Mouse (Mus musculus) stomach, embryonic 14.5 days (tissue): ENCODE results near the gene Gm21149. TPM values are rescaled to one million over a fixed set of nuclear protein-coding genes. Genes with fewer than 3 reads are reported as not detected.
A peak's percentile ranks its signal among the peaks of the same experiment; 100 is the strongest.
"Not testable (repeated sequence)": the region's sequence is repeated elsewhere in the genome, so short reads cannot be mapped to it uniquely, and the experiment has no call there.

Experiments
- ATAC-seq: fragments of 200-750 bp; cut with Nextera tagmentation; 2 replicates; pipeline ENCODE4 v1.8.0; 2017; ENCODE audit warnings: low read depth, moderate TSS enrichment; ENCODE audit not compliant: insufficient number of reproducible peaks, insufficient read depth, low FRiP score
- H3K27ac ChIP-seq: fragments of 300-500 bp; sonication (generic); 2 replicates; pipeline ENCODE4 v1.5.1; 2014; ENCODE audit warnings: mild to moderate bottlenecking, low read length, moderate library complexity, mixed read lengths
- H3K27me3 ChIP-seq: fragments of 300-500 bp; sonication (generic); 2 replicates; pipeline ENCODE4 v1.6.1; 2014; ENCODE audit warnings: low read length, control low read depth, mixed read lengths; ENCODE audit not compliant: control insufficient read depth, insufficient read depth
- H3K36me3 ChIP-seq: fragments of 300-500 bp; sonication (generic); 2 replicates; pipeline ENCODE4 v1.6.1; 2014; ENCODE audit warnings: mild to moderate bottlenecking, control low read depth, low read length, moderate library complexity, mixed read lengths; ENCODE audit not compliant: control insufficient read depth, insufficient read depth
- H3K4me1 ChIP-seq: fragments of 300-500 bp; sonication (generic); 2 replicates; pipeline ENCODE4 v1.6.1; 2014; ENCODE audit warnings: low read length, control low read depth, mixed read lengths; ENCODE audit not compliant: control insufficient read depth, insufficient read depth
- H3K4me2 ChIP-seq: fragments of 300-500 bp; sonication (generic); replicated peaks from 2 replicates; pipeline ENCODE4 v1.6.1; 2014; ENCODE audit warnings: low read depth, low read length, control low read depth
- H3K4me3 ChIP-seq: fragments of 300-500 bp; sonication (generic); 2 replicates; pipeline ENCODE4 v1.5.1; 2014; ENCODE audit warnings: low read depth, low read length, control low read depth
- H3K9ac ChIP-seq: fragments of 300-500 bp; sonication (generic); replicated peaks from 2 replicates; pipeline ENCODE4 v1.6.1; 2014; ENCODE audit warnings: low read depth, mild to moderate bottlenecking, control low read depth, low read length, moderate library complexity, mixed read lengths
- H3K9me3 ChIP-seq: fragments of 300-500 bp; sonication (generic); 2 replicates; pipeline ENCODE4 v1.6.1; 2016; ENCODE audit warnings: low read depth, low read length, control low read depth; ENCODE audit not compliant: control insufficient read depth
- WGBS: fragments of 180-500 bp; shearing (Covaris S2); extraction: QIAGEN DNeasy Blood & Tissue Kit; methylation state at CpG from one replicate; pipeline ENCODE4 v1.1.7; 2014; 5-methylcytosine and 5-hydroxymethylcytosine counted together
- polyA plus RNA-seq: library from polyadenylated mRNA; unstranded; fragments of >200 nt; fragmentation: Nextera tagmentation; extraction: Ambion mirVana; gene quantifications from 2 replicates; pipeline ENCODE4 v1.2.1, GENCODE M21; 2014

Gene Gm21149
- polyA plus RNA-seq, 1 experiment from 2014 or later, result not detected

GRCm38 (mm10) chr5:15507757-15508459 is 31.6 kb upstream of the Gm21149 start:
- H3K27ac ChIP-seq, H3K9me3 ChIP-seq, H3K4me1 ChIP-seq, H3K36me3 ChIP-seq, H3K4me2 ChIP-seq, H3K9ac ChIP-seq, H3K27me3 ChIP-seq, H3K4me3 ChIP-seq: not testable (repeated sequence)
- 62% methylated on average over 6 of the region's 6 CpGs for WGBS
- ATAC-seq, result peak; percentile 86

- H3K4me3 ChIP-seq, result no peak overlapping the region
- H3K9me3 ChIP-seq, result peaks cover 9% of the 10 kb centered on the region
- WGBS, result 75% methylated on average over 3 of the region's 3 CpGs
- H3K27ac ChIP-seq, result no peak overlapping the region
- H3K36me3 ChIP-seq, result no peaks in the 10 kb centered on the region
- no peak for ATAC-seq
- no peak overlapping the region for H3K4me2 ChIP-seq
- no peaks in the 10 kb centered on the region for H3K4me1 ChIP-seq
- H3K9ac ChIP-seq, result no peak overlapping the region
- no peaks in the 10 kb centered on the region for H3K27me3 ChIP-seq
Observed at GRCm38 (mm10) chr5:15507309-15507619, 30.9 kb upstream of the Gm21149 start.

- no peaks in the 10 kb centered on the region for H3K36me3 ChIP-seq
- H3K4me3 ChIP-seq, result no peak overlapping the region
- ATAC-seq, result peak; percentile 76; the same call in 1 of the 2 replicates
- no peak overlapping the region for H3K27ac ChIP-seq
- H3K4me1 ChIP-seq, result no peaks in the 10 kb centered on the region
- peaks cover 7% of the 10 kb centered on the region for H3K9me3 ChIP-seq
- H3K27me3 ChIP-seq, result no peaks in the 10 kb centered on the region
- 44% methylated on average over 16 of the region's 16 CpGs for WGBS
- 0 out of 2 replicates have a peak overlapping the region, but pooled peaks have one; percentile 3 for H3K4me2 ChIP-seq
- H3K9ac ChIP-seq, result no peak overlapping the region
Observed at GRCm38 (mm10) chr5:15506575-15507308, 30.4 kb upstream of the Gm21149 start.

DNA sequence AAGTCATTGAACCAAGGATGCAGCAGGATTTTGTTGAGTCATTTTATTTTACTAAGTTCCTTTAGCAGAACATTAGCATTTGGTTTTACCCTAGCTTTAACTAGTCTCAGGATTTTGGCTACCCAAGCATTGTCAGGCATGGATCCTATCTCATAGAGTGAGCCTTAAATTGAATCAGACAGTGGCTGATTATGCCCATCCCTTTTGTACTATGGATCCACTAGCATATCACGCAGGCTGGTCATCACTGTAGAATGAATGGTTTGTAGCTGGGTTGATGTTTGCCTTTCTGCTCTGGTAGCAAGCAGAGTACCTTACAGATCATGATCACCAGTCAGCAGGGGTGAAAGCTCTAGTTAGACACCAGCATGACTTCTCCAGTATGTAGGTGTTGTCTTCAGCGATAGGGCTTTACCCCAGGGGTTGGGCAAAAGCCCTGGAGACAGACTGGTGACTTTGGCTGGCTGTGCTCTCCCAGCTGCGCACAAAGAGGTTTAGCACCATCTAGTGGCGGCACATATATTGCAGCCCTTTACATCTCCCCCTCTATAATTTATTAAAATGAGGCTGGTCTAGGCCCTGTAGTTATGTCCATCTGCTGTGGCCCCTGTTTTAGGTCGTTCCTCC is 22.6 kb upstream of the Gm21149 start:
- H3K4me3 ChIP-seq, H3K4me1 ChIP-seq, H3K27me3 ChIP-seq, H3K4me2 ChIP-seq, H3K9me3 ChIP-seq, H3K36me3 ChIP-seq, H3K27ac ChIP-seq, H3K9ac ChIP-seq: not testable (repeated sequence)
- 35% methylated on average over 5 of the region's 5 CpGs for WGBS
- peak; percentile 87 for ATAC-seq

GRCm38 (mm10) chr5:15498350-15498749 is 22.0 kb upstream of the Gm21149 start:
- 73% methylated on average over 3 of the region's 3 CpGs for WGBS
- not testable (repeated sequence) for H3K9ac ChIP-seq, H3K9me3 ChIP-seq, H3K27me3 ChIP-seq, H3K4me1 ChIP-seq, H3K4me2 ChIP-seq, H3K4me3 ChIP-seq, H3K27ac ChIP-seq, H3K36me3 ChIP-seq
- 0 out of 2 replicates have a peak, but pooled peaks have one; percentile 33 for ATAC-seq

DNA sequence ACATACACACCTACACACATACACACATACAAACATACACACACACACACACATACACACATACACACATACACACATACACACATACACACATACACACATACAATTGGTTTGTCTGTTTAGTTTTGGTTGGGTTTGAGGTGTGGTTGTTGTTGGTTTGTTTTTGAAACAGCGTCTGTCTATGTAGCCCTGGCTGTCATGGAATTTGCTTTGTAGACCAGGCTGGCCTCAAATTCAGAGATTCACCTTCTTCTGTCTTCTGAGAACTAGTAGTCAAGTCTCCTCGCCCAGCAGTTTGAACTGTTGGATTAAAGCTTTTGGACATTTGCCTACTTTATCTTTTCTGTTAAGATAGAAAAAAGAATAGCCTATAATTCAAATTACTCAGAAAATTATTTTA is 14.6 kb upstream of the Gm21149 start:
- ATAC-seq, result 0 out of 2 replicates have a peak, but pooled peaks have one; percentile 58
- H3K36me3 ChIP-seq, H3K9me3 ChIP-seq, H3K27me3 ChIP-seq, H3K4me2 ChIP-seq, H3K4me1 ChIP-seq, H3K27ac ChIP-seq, H3K4me3 ChIP-seq, H3K9ac ChIP-seq: not testable (repeated sequence)
- WGBS, result 53% methylated on average over 2 of the region's 2 CpGs

DNA sequence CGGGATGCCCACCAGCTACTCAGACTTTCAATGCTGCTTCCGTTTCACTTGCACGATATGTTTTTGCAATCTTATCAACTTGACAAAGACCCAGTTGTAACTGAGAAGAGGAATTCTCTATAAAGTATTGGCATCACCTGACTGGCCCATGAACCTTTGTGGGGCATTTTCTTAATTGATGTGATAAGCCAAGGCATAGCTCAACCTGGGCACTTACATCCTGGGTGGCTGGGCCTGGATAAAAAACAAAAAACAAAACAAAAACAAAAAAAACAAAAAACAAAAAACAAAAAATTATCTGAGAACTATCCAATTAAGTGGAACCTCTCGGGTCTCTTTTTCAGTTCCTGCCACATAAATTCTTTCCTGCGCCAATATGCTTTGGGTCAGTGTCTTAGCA is 12.4 kb upstream of the Gm21149 start:
- Histone ChIP-seq H3K4me2 (no peak overlapping the region), H3K9me3 (no peaks in the 10 kb centered on the region; the same call in 1 of the 2 replicates), H3K4me3 (no peak overlapping the region), H3K4me1 (no peaks in the 10 kb centered on the region), H3K36me3 (no peaks in the 10 kb centered on the region), H3K27me3 (no peaks in the 10 kb centered on the region), H3K9ac (no peak overlapping the region), H3K27ac (no peak overlapping the region)
- peak; percentile 75; the same call in 1 of the 2 replicates for ATAC-seq
- WGBS, result 82% methylated on average over 5 of the region's 5 CpGs

DNA sequence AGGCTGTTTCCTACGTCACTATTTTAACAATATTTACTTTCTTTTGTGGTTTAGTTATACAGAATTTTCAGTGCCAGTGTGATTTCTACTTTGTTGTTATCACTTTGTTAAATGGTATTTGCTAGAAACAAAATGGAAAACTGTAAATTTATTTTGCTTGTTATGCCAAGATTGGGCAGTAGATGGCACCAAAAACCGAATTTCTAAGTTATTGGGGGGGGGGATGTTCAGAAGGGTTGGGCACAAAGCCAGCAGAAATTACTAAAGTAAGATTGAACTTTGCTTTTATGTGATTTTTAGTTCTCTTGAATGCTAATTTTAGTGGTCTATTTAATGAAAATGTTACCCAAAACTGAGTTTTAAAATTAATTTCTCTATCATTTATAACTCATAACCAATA is 8.3 kb upstream of the Gm21149 start:
- WGBS, result 26% methylated on average over 2 of the region's 2 CpGs
- H3K4me2 ChIP-seq, result not testable (repeated sequence)

More for the DNA sequence above, 8.3 kb upstream of the Gm21149 start:
- not testable (repeated sequence) for H3K4me3 ChIP-seq, H3K27ac ChIP-seq, H3K9ac ChIP-seq, H3K27me3 ChIP-seq, H3K36me3 ChIP-seq, H3K4me1 ChIP-seq, H3K9me3 ChIP-seq, ATAC-seq
